Mouse (Mus musculus) lung, embryonic 15.5 days (tissue): ENCODE measurements around the gene Mrpl51. TPM values are rescaled to one million over a fixed set of nuclear protein-coding genes. Genes with fewer than 3 reads are reported as not detected.
"Not testable (repeated sequence)": the region's sequence is repeated elsewhere in the genome, so short reads cannot be mapped to it uniquely, and the experiment has no call there.

ENCODE experiments used
- ATAC-seq: fragments of 200-750 bp; cut with Nextera tagmentation; 2 replicates; pipeline ENCODE4 v1.8.0; 2017; ENCODE audit warnings: moderate number of reproducible peaks, borderline replicate concordance; ENCODE audit not compliant: low FRiP score, low TSS enrichment; ENCODE audit errors: extremely low read depth
- H3K27ac ChIP-seq: fragments of 300-500 bp; sonication (generic); 2 replicates; pipeline ENCODE4 v1.5.1; 2015; ENCODE audit warnings: moderate library complexity, mild to moderate bottlenecking, inconsistent platforms
- H3K27me3 ChIP-seq: fragments of 300-500 bp; sonication (generic); 2 replicates; pipeline ENCODE4 v1.6.1; 2015; ENCODE audit warnings: inconsistent platforms
- H3K36me3 ChIP-seq: fragments of 300-500 bp; sonication (generic); 2 replicates; pipeline ENCODE4 v1.6.1; 2015; ENCODE audit warnings: inconsistent platforms
- H3K4me1 ChIP-seq: fragments of 300-500 bp; sonication (generic); 2 replicates; pipeline ENCODE4 v1.6.1; 2015; ENCODE audit warnings: inconsistent platforms
- H3K4me2 ChIP-seq: fragments of 300-500 bp; sonication (generic); 2 replicates; pipeline ENCODE4 v1.6.1; 2015; ENCODE audit warnings: inconsistent platforms, mild to moderate bottlenecking, moderate library complexity
- H3K4me3 ChIP-seq: fragments of 300-500 bp; sonication (generic); 2 replicates; pipeline ENCODE4 v1.5.1; 2015; ENCODE audit warnings: mild to moderate bottlenecking, inconsistent platforms
- H3K9ac ChIP-seq: fragments of 300-500 bp; sonication (generic); 2 replicates; pipeline ENCODE4 v1.6.1; 2015; ENCODE audit warnings: inconsistent platforms
- H3K9me3 ChIP-seq: fragments of 300-500 bp; sonication (generic); 2 replicates; pipeline ENCODE4 v1.6.1; 2016; ENCODE audit warnings: inconsistent platforms
- WGBS: fragments of 180-500 bp; shearing (Covaris S2); methylation state at CpG from one replicate; pipeline ENCODE4 v1.1.7; 2015; 5-methylcytosine and 5-hydroxymethylcytosine counted together
- polyA plus RNA-seq: library from polyadenylated mRNA; unstranded; fragments of >200 nt; fragmentation: Nextera tagmentation; extraction: Ambion mirVana; gene quantifications from 2 replicates; pipeline ENCODE4 v1.2.1, GENCODE M21; 2015

The Mrpl51 gene
- polyA plus RNA-seq, 1 experiment from 2014 or later, result 208 TPM

- 19% methylated on average over 22 of the region's 22 CpGs for WGBS
- peaks cover 41% of the 10 kb centered on the region for H3K36me3 ChIP-seq
- H3K4me1 ChIP-seq, result peaks cover 31% of the 10 kb centered on the region
- H3K4me3 ChIP-seq, result no peak overlapping the region
- H3K9ac ChIP-seq, result no peak overlapping the region
- H3K9me3 ChIP-seq, result no peaks in the 10 kb centered on the region
- no peaks in the 10 kb centered on the region for H3K27me3 ChIP-seq
- peak overlapping the region; percentile 36 for H3K27ac ChIP-seq
- no peak for ATAC-seq
- H3K4me2 ChIP-seq, result no peak overlapping the region
Measured at GRCm38 (mm10) chr6:125160854-125161760, 30.5 kb upstream of the Mrpl51 start.

- H3K27ac ChIP-seq, H3K9me3 ChIP-seq, H3K4me2 ChIP-seq, ATAC-seq, H3K9ac ChIP-seq, H3K27me3 ChIP-seq, H3K4me3 ChIP-seq: not testable (repeated sequence)
- Histone ChIP-seq H3K36me3 (peaks cover 41% of the 10 kb centered on the region), H3K4me1 (peaks cover 40% of the 10 kb centered on the region)
- WGBS, result 13% methylated on average over 4 of the region's 5 CpGs
Measured at GRCm38 (mm10) chr6:125161971-125162370, 29.6 kb upstream of the Mrpl51 start.

- 59% methylated on average over 13 of the region's 16 CpGs for WGBS
- H3K27ac ChIP-seq, H3K9ac ChIP-seq: not testable (repeated sequence)
Measured at GRCm38 (mm10) chr6:125162615-125163305, 28.8 kb upstream of the Mrpl51 start.

GRCm38 (mm10) chr6:125163801-125164657 is 27.6 kb upstream of the Mrpl51 start:
- no peaks in the 10 kb centered on the region for H3K9me3 ChIP-seq
- WGBS, result 6% methylated on average over 20 of the region's 20 CpGs
- H3K4me1 ChIP-seq, result peaks cover 49% of the 10 kb centered on the region
- H3K4me2 ChIP-seq, result peak overlapping the region; percentile 90
- peak overlapping the region; percentile 83 for H3K4me3 ChIP-seq
- H3K27ac ChIP-seq, result peak overlapping the region; percentile 89
- H3K36me3 ChIP-seq, result peaks cover 50% of the 10 kb centered on the region
- no peaks in the 10 kb centered on the region for H3K27me3 ChIP-seq
- H3K9ac ChIP-seq, result peak overlapping the region; percentile 73
- no peak for ATAC-seq

More at GRCm38 (mm10) chr6:125162615-125163305, 28.8 kb upstream of the Mrpl51 start:
- not testable (repeated sequence) for H3K4me3 ChIP-seq, H3K27me3 ChIP-seq, H3K9me3 ChIP-seq, ATAC-seq, H3K4me2 ChIP-seq
- H3K36me3 ChIP-seq, result peaks cover 45% of the 10 kb centered on the region
- peaks cover 48% of the 10 kb centered on the region for H3K4me1 ChIP-seq

DNA sequence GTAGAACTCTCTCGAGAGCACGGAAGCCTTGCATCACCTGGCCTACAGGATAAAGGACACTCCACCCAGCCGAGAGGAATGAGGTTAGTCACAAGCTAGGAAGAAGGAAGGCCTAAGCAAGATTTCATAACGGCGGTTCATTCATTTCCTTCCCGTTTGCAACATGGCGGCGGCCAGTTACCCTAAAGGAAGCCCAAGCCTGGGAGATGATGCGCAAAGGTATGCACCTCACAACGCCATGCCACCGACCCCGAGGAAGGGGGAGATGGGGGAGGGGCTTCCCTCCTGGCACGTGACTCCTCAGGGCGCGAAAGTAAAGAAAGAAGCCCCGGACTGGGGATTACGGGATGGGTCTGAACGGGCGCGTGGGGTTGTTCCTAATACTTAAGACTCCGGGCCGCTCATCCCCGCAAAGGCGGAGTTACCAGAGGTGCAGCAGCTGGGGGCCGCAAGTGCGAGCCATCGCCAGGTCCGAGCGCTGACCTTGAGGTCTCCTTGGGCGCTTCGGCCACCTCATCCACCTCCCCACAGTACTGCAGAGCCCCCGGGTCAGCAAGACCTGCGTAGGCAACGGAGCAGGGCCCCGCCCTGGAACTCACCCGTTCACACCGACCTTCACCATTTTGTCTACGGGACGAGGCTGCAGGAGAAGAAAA is 26.8 kb upstream of the Mrpl51 start:
- Histone ChIP-seq H3K9me3 (no peaks in the 10 kb centered on the region), H3K9ac (peak overlapping the region; percentile 73), H3K4me2 (peak overlapping the region; percentile 90), H3K27me3 (no peaks in the 10 kb centered on the region), H3K36me3 (peaks cover 50% of the 10 kb centered on the region), H3K4me3 (peak overlapping the region; percentile 83), H3K4me1 (peaks cover 49% of the 10 kb centered on the region), H3K27ac (peak overlapping the region; percentile 89)
- 0% methylated on average over 39 of the region's 39 CpGs for WGBS
- peak; percentile 14; the same call in 1 of the 2 replicates for ATAC-seq

DNA sequence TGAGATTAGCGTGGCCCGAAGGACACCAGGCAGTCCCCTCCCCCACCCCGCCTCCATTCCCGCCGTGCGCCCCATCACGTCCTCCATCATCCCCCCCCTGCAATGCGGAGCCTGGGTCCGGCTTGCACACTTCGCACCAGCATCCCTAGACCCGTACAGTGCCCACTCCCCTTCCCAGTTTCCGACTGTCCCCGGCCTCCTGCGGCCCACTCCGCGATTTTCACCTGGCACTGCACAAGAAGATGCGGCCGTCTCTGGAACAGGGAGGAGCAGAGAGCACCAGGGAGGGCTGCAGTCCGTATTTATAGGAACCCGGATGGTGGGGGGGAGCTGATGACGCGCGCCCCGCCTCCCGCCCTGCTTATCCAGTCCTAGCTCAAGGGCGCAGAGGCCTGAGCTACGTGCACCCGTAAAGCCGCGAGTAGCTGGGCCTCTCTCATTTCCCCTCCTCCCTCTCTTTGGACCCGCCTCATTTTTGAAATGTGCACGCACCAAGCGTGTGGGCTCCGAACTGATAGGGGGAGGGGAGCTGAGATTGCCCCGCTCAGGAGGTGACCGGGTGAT is 26.2 kb upstream of the Mrpl51 start:
- Histone ChIP-seq H3K27me3 (no peaks in the 10 kb centered on the region), H3K9me3 (no peaks in the 10 kb centered on the region), H3K27ac (peak overlapping the region; percentile 97), H3K4me1 (peaks cover 49% of the 10 kb centered on the region), H3K4me2 (peak overlapping the region; percentile 90), H3K4me3 (peak overlapping the region; percentile 83), H3K36me3 (peaks cover 52% of the 10 kb centered on the region), H3K9ac (peak overlapping the region; percentile 73)
- WGBS, result under 1% methylated on average over 36 of the region's 36 CpGs
- ATAC-seq, result peak; percentile 91

DNA sequence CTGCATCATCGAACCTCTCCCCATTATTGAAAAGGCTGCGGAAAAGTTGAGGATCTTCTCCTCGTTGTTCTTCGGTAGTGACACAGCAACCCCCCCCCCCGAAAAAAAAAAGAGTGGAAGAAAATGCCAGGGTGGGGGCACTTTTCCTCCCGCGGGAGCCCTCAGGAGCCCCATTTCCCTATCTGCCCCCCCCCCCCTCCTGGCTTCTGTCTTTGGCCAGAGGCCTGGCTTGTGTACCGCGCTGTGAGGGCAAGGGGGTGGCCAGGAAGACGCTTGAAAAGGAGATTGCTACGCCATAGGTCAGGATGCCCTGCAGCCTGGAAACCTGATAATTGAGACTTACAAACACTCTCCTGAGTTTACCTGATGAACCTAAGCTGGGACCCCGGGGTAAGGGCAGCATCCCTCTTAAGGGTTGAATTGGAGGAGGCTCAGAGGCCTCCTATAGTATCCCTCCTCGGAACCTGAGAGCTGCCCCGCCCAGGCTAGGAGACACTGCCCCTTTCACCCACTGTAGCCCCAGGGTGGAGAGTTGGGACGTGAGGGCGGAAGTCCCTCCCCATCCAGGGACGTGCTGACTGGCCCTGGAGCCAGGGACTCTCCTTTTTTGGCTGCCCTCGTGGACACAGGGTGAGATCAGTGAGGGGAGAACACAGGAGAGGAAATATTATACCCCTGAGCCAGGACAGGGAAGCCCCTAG is 25.4 kb upstream of the Mrpl51 start, which contains the start of gene Gapdh:
Gene Gapdh (minus strand): TSS at position 417 of the 701 bp plus-strand sequence.
- no peaks in the 10 kb centered on the region for H3K27me3 ChIP-seq
- no peaks in the 10 kb centered on the region for H3K9me3 ChIP-seq
- WGBS, result under 1% methylated on average over 17 of the region's 18 CpGs
- H3K27ac ChIP-seq, result peak within 1 kb of the TSS; percentile 97
- ATAC-seq, result peak; percentile 73
- H3K4me3 ChIP-seq, result peak within 1 kb of the TSS; percentile 83
- H3K4me1 ChIP-seq, result peaks cover 43% of the 10 kb centered on the region
- H3K9ac ChIP-seq, result peak within 1 kb of the TSS; percentile 73
- peaks cover 52% of the 10 kb centered on the region for H3K36me3 ChIP-seq
- H3K4me2 ChIP-seq, result peak within 1 kb of the TSS; percentile 90

- Histone ChIP-seq H3K27ac (peak overlapping the region; percentile 97), H3K36me3 (peaks cover 57% of the 10 kb centered on the region), H3K9me3 (no peaks in the 10 kb centered on the region), H3K9ac (peak overlapping the region; percentile 53), H3K4me1 (peaks cover 38% of the 10 kb centered on the region), H3K4me2 (peak overlapping the region; percentile 90), H3K4me3 (peak overlapping the region; percentile 83), H3K27me3 (no peaks in the 10 kb centered on the region)
- WGBS, result 20% methylated on average over 10 of the region's 10 CpGs
- peak; percentile 17 for ATAC-seq
Measured at GRCm38 (mm10) chr6:125166861-125167650, 24.5 kb upstream of the Mrpl51 start.

GRCm38 (mm10) chr6:125168086-125168485 is 23.5 kb upstream of the Mrpl51 start:
- Histone ChIP-seq H3K27ac (no peak overlapping the region), H3K9me3 (no peaks in the 10 kb centered on the region), H3K27me3 (no peaks in the 10 kb centered on the region), H3K4me2 (no peak overlapping the region), H3K36me3 (peaks cover 64% of the 10 kb centered on the region), H3K4me1 (peaks cover 33% of the 10 kb centered on the region), H3K9ac (no peak overlapping the region), H3K4me3 (no peak overlapping the region)
- ATAC-seq, result no peak
- WGBS, result 86% methylated on average over 14 of the region's 14 CpGs

DNA sequence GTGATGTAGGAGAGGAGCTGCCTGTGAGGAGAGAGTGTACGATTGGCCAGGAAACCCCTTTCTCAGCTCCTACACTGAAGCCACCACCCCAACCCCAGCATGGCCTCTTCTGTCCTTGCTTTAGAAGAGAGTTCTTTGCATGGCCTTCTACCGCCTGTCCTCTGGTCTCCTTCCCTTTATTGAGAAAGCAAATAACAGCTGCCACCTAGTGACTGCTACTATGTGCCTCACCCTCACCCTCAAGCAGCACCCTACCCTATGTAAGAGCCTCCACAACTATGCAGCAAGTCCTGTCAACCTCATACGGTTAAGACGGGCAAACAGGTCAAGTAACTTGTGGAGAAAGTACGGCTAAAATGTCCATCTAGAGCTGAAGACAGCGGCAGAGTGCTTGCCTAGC is 21.4 kb upstream of the Mrpl51 start:
- Histone ChIP-seq H3K27ac (no peak overlapping the region), H3K4me3 (no peak overlapping the region), H3K9me3 (no peaks in the 10 kb centered on the region), H3K4me1 (peaks cover 19% of the 10 kb centered on the region), H3K27me3 (no peaks in the 10 kb centered on the region), H3K4me2 (no peak overlapping the region), H3K36me3 (peaks cover 76% of the 10 kb centered on the region), H3K9ac (no peak overlapping the region)
- WGBS, result 74% methylated on average over 6 of the region's 6 CpGs
- ATAC-seq, result no peak
